Mouse (Mus musculus) brain, embryonic 14.5 days (tissue): ENCODE results near the gene Pgm5. TPM values are rescaled to one million over a fixed set of nuclear protein-coding genes. Genes with fewer than 3 reads are reported as not detected.
A peak's percentile ranks its signal among the peaks of the same experiment; 100 is the strongest.

ENCODE experiments used
- DNase-seq: peaks from one replicate; pipeline ENCODE4 v3.0.0-alpha.2; 2011; ENCODE audit warnings: low read depth
- CTCF ChIP-seq: fragments of 200-500 bp; IDR thresholded peaks from 2 replicates; pipeline ENCODE4 v1.5.1; 2012; ENCODE audit warnings: inconsistent platforms, mild to moderate bottlenecking, moderate library complexity, borderline replicate concordance; ENCODE audit not compliant: insufficient read depth, insufficient read length; ENCODE audit errors: extremely low read depth
- POLR2A ChIP-seq: fragments of 200-500 bp; IDR thresholded peaks from 2 replicates; pipeline ENCODE4 v1.6.1; 2012; ENCODE audit warnings: mild to moderate bottlenecking, inconsistent platforms, borderline replicate concordance; ENCODE audit not compliant: poor library complexity, insufficient read depth, insufficient read length, severe bottlenecking; ENCODE audit errors: extremely low read depth
- polyA plus RNA-seq: library from polyadenylated mRNA; depleted of rRNA; stranded (reverse); fragments of >200 nt; gene quantifications from 2 replicates; pipeline ENCODE4 v1.2.3, GENCODE M21; 2012; rRNA removed

Pgm5 gene
- polyA plus RNA-seq, 1 experiment: 6.7 TPM

DNA sequence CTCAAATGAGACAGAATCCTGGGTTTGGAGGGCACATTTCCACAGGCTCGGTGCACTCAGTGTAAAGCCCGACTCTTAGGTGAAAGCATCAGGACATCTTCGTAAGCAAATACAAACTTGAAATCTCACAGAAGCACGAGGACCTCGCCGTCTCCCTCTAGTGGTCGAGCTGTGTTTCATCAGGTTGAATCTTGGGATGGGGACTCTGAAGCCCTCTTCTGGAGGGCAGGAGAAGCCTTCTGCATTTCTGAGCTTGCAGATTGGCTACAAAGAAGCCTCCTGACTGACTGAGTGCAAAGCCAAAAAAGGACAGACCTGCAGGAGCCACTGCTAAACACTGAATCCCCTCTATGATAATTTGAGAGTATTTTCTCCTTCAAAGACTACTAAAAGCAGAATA is 227.1 kb downstream of the Pgm5 start:
- TF ChIP-seq POLR2A: no peak
- TF ChIP-seq CTCF: peak; percentile 96
- DNase-seq: peak; percentile 92

Other genes with a start within 250 kb of the Pgm5 start
- gene Tmem252, start 187.8 kb downstream of the Pgm5 start, polyA plus RNA-seq: 0.49 and 0.74 TPM in 2 replicates
- 33.8 and 40.5 TPM in 2 replicates for gene Gm10053, start 13.8 kb upstream of the Pgm5 start, polyA plus RNA-seq
- gene Foxd4, start 39.3 kb upstream of the Pgm5 start, polyA plus RNA-seq: 0.13 and 0.41 TPM in 2 replicates
- gene Cbwd1, start 99.8 kb upstream of the Pgm5 start, polyA plus RNA-seq: 9.7 and 11.7 TPM in 2 replicates
- 0.25 and 1.2 TPM in 2 replicates for gene Dock8, start 137.7 kb upstream of the Pgm5 start, polyA plus RNA-seq